Mouse (Mus musculus): Measurements from ENCODE around the gene Tmem260.

Gene Tmem260

GRCm38 (mm10) chr14:48482762-48483161, 36.8 kb downstream of the Tmem260 start:
- DNase-seq, result no peak

DNA sequence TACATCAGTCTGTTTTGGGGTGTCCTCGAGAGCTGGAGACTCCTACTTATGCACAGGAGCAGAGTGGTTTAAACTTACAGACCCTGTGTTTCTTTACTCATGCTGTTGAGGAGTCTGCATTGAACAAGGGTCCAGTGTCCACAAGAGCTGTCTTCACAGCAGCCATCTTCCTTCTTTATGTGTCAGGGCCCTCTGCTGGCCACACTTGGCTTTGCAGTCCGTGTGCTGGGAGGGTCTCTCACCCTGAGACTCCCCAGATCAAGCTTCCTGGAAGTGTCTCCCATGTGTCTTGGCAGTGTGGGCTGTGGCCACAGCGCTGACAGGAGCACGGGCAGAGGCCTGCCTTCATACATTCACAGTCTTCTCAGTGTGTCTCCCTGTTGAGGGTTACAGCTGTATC, 48.0 kb downstream of the Tmem260 start:
- peak; percentile 84 for DNase-seq

GRCm38 (mm10) chr14:48502573-48502972, 56.6 kb downstream of the Tmem260 start:
- DNase-seq, result no peak

GRCm38 (mm10) chr14:48503691-48504565, 58.0 kb downstream of the Tmem260 start:
- no peak for DNase-seq

DNA sequence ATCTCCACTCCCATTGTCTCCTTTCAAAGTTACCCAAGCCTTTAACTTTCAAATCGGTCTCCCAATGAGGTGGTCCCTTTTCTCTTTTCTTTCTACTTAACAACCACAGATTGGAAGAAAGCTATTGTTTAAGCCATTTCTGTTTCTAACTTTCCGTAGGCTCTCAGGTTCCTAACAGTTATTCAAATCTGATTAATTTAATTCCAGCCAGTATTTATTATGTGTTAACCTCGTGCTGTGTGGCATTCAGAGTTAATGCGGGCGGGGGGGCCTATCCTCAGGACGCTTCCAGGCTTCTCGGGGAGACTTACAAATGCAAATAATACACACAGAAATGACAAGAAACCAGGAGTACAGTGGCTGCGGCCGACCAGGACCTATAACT, 58.6 kb downstream of the Tmem260 start:
- no peak for DNase-seq

DNA sequence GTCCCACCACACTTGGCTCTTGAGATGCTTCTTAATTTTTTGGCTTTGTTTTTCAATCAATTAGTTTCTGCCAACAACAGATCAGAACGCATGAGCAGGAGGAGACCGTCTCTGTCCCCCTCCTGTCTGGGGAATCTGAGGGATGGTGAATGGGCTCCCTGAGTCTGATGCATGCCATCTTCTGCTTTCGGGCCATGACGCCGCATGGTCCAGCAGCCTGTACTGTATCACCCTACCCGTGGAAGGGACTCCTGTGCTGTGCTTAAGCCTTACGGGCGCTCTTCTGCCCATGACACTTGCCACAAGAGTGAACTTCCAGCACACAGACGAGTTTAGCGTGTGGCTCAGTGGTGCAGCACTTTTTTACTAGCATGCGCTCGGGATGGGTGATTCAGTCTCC, 59.7 kb downstream of the Tmem260 start:
- no peak for DNase-seq

- DNase-seq, result no peak
These were observed 61.5 kb downstream of the Tmem260 start for GRCm38 (mm10) chr14:48507376-48507775.

GRCm38 (mm10) chr14:48509131-48509530, 63.2 kb downstream of the Tmem260 start:
- DNase-seq, result no peak

DNA sequence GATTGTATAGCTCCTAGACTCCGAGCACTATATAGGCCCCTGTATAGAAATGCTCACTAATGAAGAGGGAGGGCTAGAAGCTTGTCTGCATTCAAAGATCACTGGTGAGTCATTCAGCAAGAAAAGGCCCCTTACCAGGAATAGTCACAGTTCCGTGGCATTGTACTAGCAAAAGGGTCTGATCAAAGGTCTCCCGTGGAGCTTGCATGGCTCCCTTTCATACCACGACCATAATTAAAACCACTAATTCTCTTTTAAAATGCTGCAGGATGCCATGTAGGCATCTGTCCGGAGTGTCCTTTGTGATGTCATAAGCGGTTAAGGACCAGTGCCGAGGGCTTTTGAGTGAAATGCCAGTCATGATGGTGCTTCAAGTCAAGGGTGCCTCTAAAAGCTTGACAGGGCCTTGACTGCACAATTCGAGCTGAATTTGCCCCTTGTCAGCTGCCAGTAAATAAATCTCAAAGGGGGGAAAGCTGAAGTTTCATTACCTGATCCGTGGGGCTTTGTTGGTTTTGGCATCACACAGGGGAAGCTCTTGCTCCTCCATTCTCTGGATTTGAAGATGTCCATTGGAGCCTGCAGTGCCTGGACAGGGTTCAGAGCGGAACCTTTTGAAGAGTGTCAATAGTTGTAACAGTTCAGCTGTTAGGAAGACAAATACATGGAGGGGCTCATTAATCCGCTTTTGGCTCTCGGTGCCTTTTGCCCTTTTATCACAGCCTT, 67.3 kb downstream of the Tmem260 start:
- no peak for DNase-seq

DNA sequence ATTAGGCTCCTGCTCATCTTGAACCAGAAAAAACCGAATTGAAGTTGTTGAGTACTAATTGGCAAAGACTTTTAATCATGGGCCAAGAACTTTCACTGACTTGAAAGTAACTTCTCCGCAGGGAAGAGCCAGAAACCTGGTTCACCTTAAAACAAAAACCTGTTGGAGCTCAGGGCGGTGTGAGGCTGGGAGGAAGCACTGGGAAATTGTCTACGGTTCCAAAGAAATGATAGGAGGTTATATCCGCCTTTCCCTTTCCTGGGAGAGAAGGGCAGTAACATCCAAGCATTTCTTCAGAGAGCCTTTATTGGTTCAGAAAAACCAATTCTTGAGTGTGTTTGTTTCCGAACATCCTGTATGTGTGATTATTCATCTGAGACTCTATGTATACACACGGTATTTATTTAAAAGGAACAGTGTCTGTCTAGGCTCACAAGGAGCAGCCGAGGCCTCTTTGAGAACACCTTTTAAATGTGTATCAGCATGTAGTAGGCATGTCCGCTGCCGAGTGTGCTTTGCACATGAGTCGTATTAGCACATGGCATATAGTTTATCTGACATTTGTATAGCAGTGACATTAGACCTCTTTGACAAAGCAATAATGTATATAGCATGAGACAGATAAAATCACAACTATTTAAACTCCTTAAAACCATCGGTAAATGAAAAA, 68.0 kb downstream of the Tmem260 start:
- no peak for DNase-seq

GRCm38 (mm10) chr14:48514620-48515019, 68.7 kb downstream of the Tmem260 start:
- DNase-seq, result no peak

DNA sequence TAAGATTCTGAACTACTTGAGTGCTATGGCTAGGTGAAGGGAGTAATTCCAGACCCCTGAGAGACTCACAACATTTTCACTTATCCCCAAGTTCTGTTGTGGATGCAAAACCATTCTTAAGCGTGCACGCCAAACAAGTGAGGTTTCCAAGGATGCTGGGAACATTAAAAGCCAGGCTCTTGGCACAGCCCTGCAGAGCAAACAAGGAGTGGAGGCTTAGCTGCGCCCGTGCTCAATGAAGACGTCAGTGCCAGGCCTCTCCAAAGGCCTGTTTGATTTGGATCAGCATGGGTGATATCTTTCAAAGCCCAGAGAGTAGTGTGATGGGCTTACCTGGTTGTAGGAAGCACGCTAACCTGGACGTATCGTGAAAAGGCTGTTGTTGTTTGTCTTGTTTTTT, 69.6 kb downstream of the Tmem260 start:
- no peak for DNase-seq

GRCm38 (mm10) chr14:48523361-48523760, 77.4 kb downstream of the Tmem260 start:
- DNase-seq, result no peak

GRCm38 (mm10) chr14:48524135-48524534, 78.2 kb downstream of the Tmem260 start:
- DNase-seq, result peak; percentile 31

DNA sequence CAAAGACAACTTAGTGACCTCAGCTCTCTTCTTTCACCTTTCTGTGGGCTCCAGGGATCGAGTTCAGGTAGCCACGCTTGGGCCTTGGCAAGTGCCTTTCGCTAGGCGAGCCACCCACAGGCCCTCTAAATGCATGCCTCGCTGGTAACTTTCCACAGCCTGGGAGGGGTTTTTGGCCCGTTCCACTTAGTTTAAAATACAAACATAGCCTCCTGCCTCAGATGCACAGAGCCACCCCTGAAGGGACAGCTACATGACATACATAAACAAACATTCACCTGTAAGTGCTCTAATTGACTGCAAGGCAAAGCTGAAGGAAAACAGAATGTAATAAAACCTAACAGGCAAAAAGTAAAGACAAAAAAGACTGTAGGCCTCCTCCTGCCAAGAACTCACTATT, 79.1 kb downstream of the Tmem260 start:
- DNase-seq, result no peak

GRCm38 (mm10) chr14:48530629-48531028, 84.7 kb downstream of the Tmem260 start:
- no peak for DNase-seq

DNA sequence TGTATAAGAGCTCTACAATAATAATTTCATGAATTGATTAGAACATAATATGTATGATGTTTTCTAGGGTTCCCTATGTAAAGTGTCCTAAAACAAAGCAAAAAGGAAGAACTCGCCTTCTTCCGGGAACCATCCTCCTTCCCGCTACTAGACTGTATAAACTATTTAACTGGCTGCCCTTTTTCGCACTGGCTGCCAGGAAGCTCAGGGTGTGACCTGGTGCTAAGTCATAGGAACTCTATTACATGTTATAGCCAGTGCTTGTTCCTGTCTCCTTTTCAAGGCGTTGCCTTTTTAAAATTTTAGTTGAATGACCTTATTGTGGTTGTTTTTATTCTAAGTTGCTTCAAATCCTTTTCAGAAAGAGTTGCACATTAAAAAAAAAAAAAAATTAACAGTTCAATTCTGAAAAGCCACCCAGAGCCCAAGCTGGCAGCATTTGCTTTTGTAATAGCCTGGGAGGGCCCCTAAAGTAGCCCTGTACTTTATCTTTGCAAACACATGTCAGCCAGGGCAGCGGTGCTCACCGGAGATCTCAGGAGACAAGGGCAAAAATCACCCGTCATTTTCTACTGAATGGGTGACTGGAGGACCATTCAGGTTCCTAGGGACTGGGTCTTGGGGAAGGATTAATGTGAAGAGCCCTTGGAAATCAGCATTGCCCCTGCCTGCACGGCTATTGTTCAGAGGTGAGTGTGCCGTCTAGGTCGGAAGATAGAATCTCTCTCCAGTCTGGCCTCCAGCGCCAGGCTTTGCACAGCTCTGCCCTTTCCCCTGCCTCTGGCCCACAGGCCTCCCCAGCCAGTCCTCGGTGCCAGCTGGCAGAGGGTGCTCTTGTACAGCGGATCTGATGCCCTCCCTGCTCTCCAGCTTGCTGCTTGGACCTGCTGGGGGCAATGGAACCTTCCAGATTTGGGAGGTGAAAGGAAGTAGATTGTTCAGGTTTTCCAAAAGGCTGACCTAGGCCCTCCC, 92.2 kb downstream of the Tmem260 start:
- no peak for DNase-seq

DNA sequence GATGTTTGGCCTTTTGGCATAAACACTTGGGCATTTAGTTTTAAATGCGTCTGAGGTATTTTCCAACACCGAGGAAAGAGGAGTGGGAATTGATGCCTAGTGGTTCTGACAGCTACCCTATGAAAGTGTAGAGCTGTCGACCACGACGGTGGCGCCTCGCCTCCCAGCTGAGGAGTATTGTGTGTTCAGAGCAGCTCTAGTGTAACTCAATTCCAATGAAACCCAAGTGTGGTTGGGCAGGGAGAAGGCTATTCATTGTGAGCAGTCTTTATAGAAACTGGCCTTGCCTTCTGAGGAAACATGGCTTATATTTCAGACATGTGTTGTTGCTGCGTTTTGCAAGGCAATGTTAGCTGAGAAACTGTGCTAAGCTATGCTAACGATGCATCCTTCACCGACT, 99.2 kb downstream of the Tmem260 start:
- DNase-seq, result no peak

- DNase-seq, result no peak
These were observed 100.1 kb downstream of the Tmem260 start for GRCm38 (mm10) chr14:48546009-48546408.

DNA sequence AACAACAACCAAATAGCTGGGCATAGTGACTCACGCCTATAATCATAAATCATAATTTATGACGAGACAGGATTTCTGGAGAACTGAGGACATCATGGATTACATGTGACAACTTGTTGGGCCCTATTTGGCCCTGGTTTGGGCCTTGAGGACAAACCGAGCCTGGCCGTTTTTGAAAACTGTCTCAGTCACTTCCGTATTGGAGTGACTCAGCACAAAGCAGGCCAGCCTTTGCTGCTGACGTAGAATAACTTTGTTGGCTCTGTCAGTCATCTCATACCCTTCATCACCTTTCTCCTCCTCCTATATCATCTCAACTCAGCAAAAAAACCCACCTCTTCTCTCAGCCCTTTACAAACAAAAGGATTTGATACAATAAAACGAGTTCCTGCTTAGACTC, 103.8 kb downstream of the Tmem260 start:
- DNase-seq, result no peak

DNA sequence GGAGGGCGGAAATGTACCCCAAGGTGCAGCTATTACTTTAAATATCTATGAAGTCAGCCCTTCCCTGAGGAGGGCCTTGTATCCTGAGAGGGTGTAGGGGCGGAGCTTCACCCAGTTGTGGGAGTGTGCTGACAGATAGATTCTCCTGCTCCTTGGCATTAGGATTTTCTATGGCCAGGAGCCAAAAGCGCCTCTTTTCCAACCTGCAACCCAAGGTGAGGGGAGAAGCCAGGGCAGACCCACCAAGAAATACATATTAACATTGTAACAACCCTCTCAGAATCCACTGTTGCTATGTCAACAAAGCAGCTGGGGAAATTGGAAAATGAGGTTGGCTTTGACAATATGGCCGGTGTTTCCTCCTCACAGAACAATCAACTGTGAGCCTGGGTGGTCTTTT, 107.3 kb downstream of the Tmem260 start:
- DNase-seq, result no peak

- DNase-seq, result no peak
These were observed 107.8 kb downstream of the Tmem260 start for GRCm38 (mm10) chr14:48553754-48554153.

- no peak for DNase-seq
These were observed 113.1 kb downstream of the Tmem260 start for GRCm38 (mm10) chr14:48558975-48559374.
